Mouse (Mus musculus) ES-Bruce4 (cell line): ENCODE measurements at regions not wholly inside any gene's neighbourhood (a gene's known extent, or its start where the extent isn't known, plus 50 kb on each side); places are given as distances from the start of the nearest gene placed in this dataset.

ENCODE experiments used
- H3K27ac ChIP-seq: 2 replicates; pipeline ENCODE4 v1.5.1; 2012; ENCODE audit warnings: low read length, inconsistent platforms; ENCODE audit not compliant: insufficient read depth
- H3K27me3 ChIP-seq: 2 replicates; pipeline ENCODE4 v1.6.1; 2012; ENCODE audit warnings: mild to moderate bottlenecking, low read length, inconsistent platforms; ENCODE audit not compliant: control insufficient read depth, poor library complexity, insufficient read depth, severe bottlenecking
- H3K36me3 ChIP-seq: 2 replicates; pipeline ENCODE4 v1.6.1; 2012; ENCODE audit warnings: inconsistent platforms, mild to moderate bottlenecking, low read length, moderate library complexity; ENCODE audit not compliant: control insufficient read depth, poor library complexity, insufficient read depth, severe bottlenecking
- H3K4me1 ChIP-seq: one replicate; pipeline ENCODE4 v1.8.1; 2011; ENCODE audit warnings: low read length; ENCODE audit not compliant: control insufficient read depth, insufficient read depth
- H3K4me3 ChIP-seq: 2 replicates; pipeline ENCODE4 v1.5.1; 2011; ENCODE audit warnings: low read depth, mild to moderate bottlenecking, low read length
- H3K9ac ChIP-seq: 2 replicates; pipeline ENCODE4 v1.6.1; 2012; ENCODE audit warnings: low read depth, mild to moderate bottlenecking, inconsistent platforms; ENCODE audit not compliant: poor library complexity, severe bottlenecking
- H3K9me3 ChIP-seq: replicated peaks from 2 replicates; pipeline ENCODE4 v1.6.1; 2012; ENCODE audit warnings: mild to moderate bottlenecking, low read length, inconsistent platforms; ENCODE audit not compliant: control insufficient read depth, poor library complexity, insufficient read depth, severe bottlenecking
- CTCF ChIP-seq: IDR thresholded peaks from one replicate; pipeline ENCODE4 v1.8.1; 2011; ENCODE audit warnings: low read depth, low read length
- EP300 ChIP-seq: IDR thresholded peaks from 2 replicates; pipeline ENCODE4 v1.6.1; 2011; ENCODE audit warnings: low read depth, low read length; ENCODE audit not compliant: insufficient read depth
- POLR2A ChIP-seq: IDR thresholded peaks from one replicate; pipeline ENCODE4 v1.8.1; 2011; ENCODE audit warnings: low read length; ENCODE audit not compliant: insufficient read depth

DNA sequence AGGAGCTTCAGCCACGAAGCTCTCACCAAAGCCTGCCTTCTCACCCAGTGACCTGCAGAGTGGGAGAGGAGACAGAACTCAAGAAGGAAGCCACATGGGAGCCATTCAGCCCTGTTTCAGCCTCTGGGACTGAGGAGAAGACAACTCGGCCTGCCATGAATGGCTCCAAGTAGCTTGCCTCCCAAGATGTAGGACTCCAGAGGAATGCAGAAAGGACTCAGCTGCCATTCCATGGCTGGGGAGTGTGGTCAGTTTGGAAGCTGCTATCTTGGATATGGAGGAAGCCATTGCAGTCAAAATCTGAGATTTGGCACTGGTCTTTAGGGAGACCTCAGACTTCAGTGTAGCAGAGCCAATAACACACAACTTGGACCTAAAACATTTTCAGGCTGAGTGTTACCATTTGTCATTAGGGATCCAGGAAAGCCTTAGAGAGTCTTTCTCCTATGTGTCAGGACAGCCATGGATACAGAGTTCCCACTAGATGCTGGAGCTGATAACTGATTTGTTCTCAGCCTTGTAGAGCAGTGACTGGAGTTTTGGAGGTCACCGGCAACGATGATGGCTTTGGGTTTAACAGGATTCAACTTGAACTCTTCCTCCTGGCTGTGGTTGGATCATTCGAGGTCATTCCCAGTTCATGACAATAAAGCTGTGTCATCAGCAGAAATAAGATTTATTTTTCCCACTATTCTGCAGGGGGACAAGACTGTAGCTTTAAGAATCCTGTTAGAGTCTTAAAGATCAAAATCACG is 130.1 kb downstream of the Ackr3 start:
- H3K27me3 ChIP-seq = no peaks in the 10 kb centered on the region
- no peaks in the 10 kb centered on the region for H3K36me3 ChIP-seq
- TF ChIP-seq POLR2A (no peak), CTCF (no peak), EP300 (no peak)
- H3K4me1 ChIP-seq = no peaks in the 10 kb centered on the region
- H3K4me3 ChIP-seq = no peak overlapping the region
- H3K9me3 ChIP-seq = no peaks in the 10 kb centered on the region
- H3K9ac ChIP-seq = no peak overlapping the region
- H3K27ac ChIP-seq = no peak overlapping the region

DNA sequence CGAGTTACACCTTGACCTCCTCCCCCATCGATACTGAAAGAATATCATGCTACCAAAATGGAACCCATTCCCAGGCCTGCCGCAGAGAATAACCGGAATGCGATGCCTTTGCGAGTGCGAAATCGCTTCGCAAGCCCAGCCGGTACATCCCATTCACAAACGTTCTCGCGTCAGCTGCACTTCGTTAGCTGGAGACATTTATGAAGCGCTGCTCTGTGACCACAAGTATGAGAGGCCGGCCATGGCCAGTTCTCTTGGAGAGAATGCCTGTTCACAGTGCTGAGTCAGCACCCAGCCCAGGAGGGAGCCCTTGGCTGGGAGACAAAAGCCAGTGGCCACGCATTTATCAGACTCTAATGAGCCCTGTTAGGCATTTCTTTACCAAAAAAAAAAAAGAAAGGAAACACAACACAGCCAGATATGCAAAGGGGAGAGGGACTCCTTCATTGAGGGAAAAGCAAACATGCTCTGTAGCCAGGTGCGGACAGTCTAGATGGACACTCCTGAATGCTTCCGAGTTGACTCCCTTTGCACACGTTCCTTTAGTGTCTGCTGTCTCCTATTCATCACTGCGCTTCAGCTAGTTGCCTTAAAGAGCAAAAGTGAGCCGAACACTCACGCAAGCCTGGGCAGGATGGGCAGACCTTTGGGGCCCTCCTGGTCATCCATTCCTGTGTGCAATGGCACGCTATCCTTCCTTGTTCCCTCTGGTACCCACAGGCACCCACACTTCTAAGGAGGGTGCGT is 131.4 kb downstream of the Ackr3 start:
- no peaks in the 10 kb centered on the region for H3K27me3 ChIP-seq
- H3K9ac ChIP-seq = no peak overlapping the region
- H3K36me3 ChIP-seq = no peaks in the 10 kb centered on the region
- no peak for TF ChIP-seq EP300
- TF ChIP-seq POLR2A = no peak
- TF ChIP-seq CTCF = no peak
- no peak overlapping the region for H3K4me3 ChIP-seq
- no peaks in the 10 kb centered on the region for H3K9me3 ChIP-seq
- H3K4me1 ChIP-seq = no peaks in the 10 kb centered on the region
- no peak overlapping the region for H3K27ac ChIP-seq

DNA sequence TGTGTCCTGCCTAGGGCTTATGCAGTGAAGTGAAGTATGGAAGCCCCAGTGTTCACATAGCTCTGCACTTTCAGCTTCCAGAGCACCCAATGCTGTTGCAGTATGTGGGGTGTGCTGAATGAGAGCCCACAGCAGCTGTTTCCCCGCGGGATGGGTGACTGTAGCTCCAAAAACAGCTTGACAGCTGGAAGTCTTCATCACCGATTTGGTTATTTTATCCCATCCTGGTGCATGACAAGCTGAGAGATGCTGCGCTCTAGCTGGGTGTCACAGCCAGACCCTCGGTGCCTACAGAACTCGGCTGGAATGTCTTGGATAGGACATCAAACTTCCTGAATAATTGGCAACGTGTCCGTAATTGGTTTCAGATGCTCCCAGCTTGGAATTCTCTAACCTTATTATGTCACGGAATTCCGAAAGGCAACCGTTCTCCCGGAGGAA is 134.1 kb downstream of the Ackr3 start:
- H3K36me3 ChIP-seq = no peaks in the 10 kb centered on the region
- no peaks in the 10 kb centered on the region for H3K9me3 ChIP-seq
- no peak for TF ChIP-seq POLR2A
- TF ChIP-seq CTCF = no peak
- no peak for TF ChIP-seq EP300
- H3K4me3 ChIP-seq = no peak overlapping the region
- no peak overlapping the region for H3K27ac ChIP-seq
- no peak overlapping the region for H3K9ac ChIP-seq
- H3K27me3 ChIP-seq = no peaks in the 10 kb centered on the region
- no peaks in the 10 kb centered on the region for H3K4me1 ChIP-seq

GRCm38 (mm10) chr1:90342346-90342745 is 138.6 kb downstream of the Ackr3 start:
- Histone ChIP-seq H3K9ac (no peak overlapping the region), H3K4me1 (no peaks in the 10 kb centered on the region), H3K4me3 (no peak overlapping the region), H3K27ac (no peak overlapping the region), H3K36me3 (no peaks in the 10 kb centered on the region), H3K27me3 (no peaks in the 10 kb centered on the region), H3K9me3 (no peaks in the 10 kb centered on the region)
- TF ChIP-seq POLR2A (no peak), EP300 (no peak)

DNA sequence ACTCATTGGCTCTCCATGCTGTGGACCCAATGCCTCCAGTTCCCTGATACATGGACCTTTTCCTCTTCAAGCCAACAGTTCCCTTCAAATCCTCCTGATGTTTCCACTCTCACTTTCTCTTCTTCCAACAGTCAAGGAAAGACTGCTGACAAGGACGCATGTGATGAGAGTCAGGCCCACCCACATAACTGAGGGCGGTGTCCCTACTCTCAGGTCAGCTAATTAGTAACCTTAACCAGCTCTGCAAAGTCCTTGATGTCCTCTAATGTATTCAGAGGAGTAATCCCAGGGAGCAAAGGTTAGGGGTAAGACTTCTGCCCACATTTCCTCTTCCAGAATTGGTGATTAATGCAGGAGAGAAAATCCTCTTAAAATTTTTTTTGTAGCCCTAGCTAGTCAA is 139.7 kb downstream of the Ackr3 start:
- no peak overlapping the region for H3K27ac ChIP-seq
- no peaks in the 10 kb centered on the region for H3K36me3 ChIP-seq
- no peaks in the 10 kb centered on the region for H3K9me3 ChIP-seq
- H3K4me3 ChIP-seq = no peak overlapping the region
- TF ChIP-seq POLR2A (no peak), CTCF (no peak), EP300 (no peak)
- no peak overlapping the region for H3K9ac ChIP-seq
- no peaks in the 10 kb centered on the region for H3K27me3 ChIP-seq
- H3K4me1 ChIP-seq = no peaks in the 10 kb centered on the region

- Histone ChIP-seq H3K4me1 (no peaks in the 10 kb centered on the region), H3K27me3 (no peaks in the 10 kb centered on the region), H3K27ac (no peak overlapping the region), H3K9ac (no peak overlapping the region), H3K9me3 (no peaks in the 10 kb centered on the region), H3K4me3 (no peak overlapping the region), H3K36me3 (no peaks in the 10 kb centered on the region)
- TF ChIP-seq EP300 = no peak
These were observed 143.3 kb downstream of the Ackr3 start for GRCm38 (mm10) chr1:90347032-90347431.
